In the genomic region with DNA sequence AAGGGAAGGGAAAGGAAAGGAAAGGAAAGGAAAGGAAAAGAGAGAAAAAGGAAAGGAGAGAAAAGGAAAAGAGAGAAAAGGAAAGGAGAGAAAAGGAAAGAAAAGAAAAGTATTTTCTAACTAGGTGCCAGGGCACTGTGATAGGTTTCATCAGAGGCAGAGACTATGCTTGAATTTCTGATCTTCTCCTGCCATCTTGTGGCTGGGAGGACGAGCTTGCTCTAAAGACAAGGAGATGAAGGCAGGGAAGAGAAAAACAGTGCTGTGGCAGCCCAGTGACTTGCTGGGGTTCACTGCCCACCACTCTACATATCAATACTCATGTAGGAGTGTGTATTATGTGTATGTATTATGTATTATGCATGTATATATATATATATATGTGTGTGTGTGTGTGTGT, we compare ENCODE assay signal across 10 mouse cellular contexts. TPM values are rescaled to one million over a fixed set of nuclear protein-coding genes. Genes with fewer than 3 reads are reported as not detected.
DNase-seq lines count a peak whose midpoint lies in the region; ATAC-seq lines count a peak whose summit lies in the region.
"Had no signal": no experiment of that assay in that cellular context is flagged by ENCODE, and none has a peak within 500 bp of the region (broad histone marks: within the 10 kb centered on the region; RNA-seq: fewer than 3 reads in every experiment).

No protein-coding gene starts in this region.

- DNase-seq in intestine, embryonic 14.5 days (ENCODE audit: low spot score) = peak; percentile 49
- DNase-seq in CD4-positive helper T cell, adult 2 months (ENCODE audit: low read depth, low spot score) = peak; percentile 62
- peak; percentile 50 for DNase-seq in R1 (ENCODE audit: low read depth, low spot score)
- DNase-seq in adrenal gland, adult 8-10 months = no peak
- no peak for DNase-seq in left cerebral cortex, postnatal 4 days

- H3K4me2 ChIP-seq in intestine, embryonic 14.5 days (ENCODE audit: low read length) = no peak overlapping the region
- no peak overlapping the region for H3K4me2 ChIP-seq in intestine, embryonic 15.5 days (replicated peaks)
- H3K4me2 ChIP-seq in hindbrain, embryonic 16.5 days (ENCODE audit: low read length) = no peak overlapping the region
- H3K4me2 ChIP-seq: embryonic facial prominence, embryonic 15.5 days; liver, embryonic 15.5 days had no signal

- no peaks in the 10 kb centered on the region for H3K27me3 ChIP-seq in intestine, embryonic 14.5 days (replicated peaks; ENCODE audit: control insufficient read depth, insufficient read depth, low read length)
- no peaks in the 10 kb centered on the region for H3K27me3 ChIP-seq in intestine, embryonic 15.5 days (replicated peaks)
- no peaks in the 10 kb centered on the region for H3K27me3 ChIP-seq in hindbrain, embryonic 16.5 days (replicated peaks; ENCODE audit: control insufficient read depth, insufficient read depth, low read length)
- H3K27me3 ChIP-seq: embryonic facial prominence, embryonic 15.5 days; liver, embryonic 15.5 days had no signal

- intact Hi-C loops in left cerebral cortex, postnatal 4 days (cut with DNase I) = loop anchor here (10.0 kb wide), 2 partner anchors 600 to 780 kb away; partner anchors contain the start of gene Cd164

- no peaks in the 10 kb centered on the region for H3K36me3 ChIP-seq in intestine, embryonic 14.5 days (ENCODE audit: control insufficient read depth, insufficient read depth, low read length)
- no peaks in the 10 kb centered on the region for H3K36me3 ChIP-seq in intestine, embryonic 15.5 days
- H3K36me3 ChIP-seq in hindbrain, embryonic 16.5 days (ENCODE audit: control insufficient read depth, insufficient read depth, low read length) = no peaks in the 10 kb centered on the region
- H3K36me3 ChIP-seq: embryonic facial prominence, embryonic 15.5 days; liver, embryonic 15.5 days had no signal

- no peak overlapping the region for H3K9ac ChIP-seq in intestine, embryonic 14.5 days (ENCODE audit: low read length)
- H3K9ac ChIP-seq in intestine, embryonic 15.5 days = no peak overlapping the region
- no peak overlapping the region for H3K9ac ChIP-seq in hindbrain, embryonic 16.5 days (ENCODE audit: low read depth, low read length)
- H3K9ac ChIP-seq: embryonic facial prominence, embryonic 15.5 days; liver, embryonic 15.5 days had no signal

- H3K9me3 ChIP-seq in intestine, embryonic 14.5 days (ENCODE audit: control insufficient read depth, low read length) = no peaks in the 10 kb centered on the region
- no peaks in the 10 kb centered on the region for H3K9me3 ChIP-seq in intestine, embryonic 15.5 days
- no peaks in the 10 kb centered on the region for H3K9me3 ChIP-seq in hindbrain, embryonic 16.5 days (ENCODE audit: control insufficient read depth, low read length)
- H3K9me3 ChIP-seq: liver, embryonic 15.5 days had no signal

- no peak overlapping the region for H3K4me3 ChIP-seq in intestine, embryonic 14.5 days (ENCODE audit: low read depth, low read length)
- H3K4me3 ChIP-seq in intestine, embryonic 15.5 days (replicated peaks) = no peak overlapping the region
- no peak overlapping the region for H3K4me3 ChIP-seq in hindbrain, embryonic 16.5 days (ENCODE audit: low read length)
- H3K4me3 ChIP-seq: embryonic facial prominence, embryonic 15.5 days; liver, embryonic 15.5 days had no signal

- H3K27ac ChIP-seq in intestine, embryonic 14.5 days (ENCODE audit: low read depth) = no peak overlapping the region
- H3K27ac ChIP-seq in intestine, embryonic 15.5 days = no peak overlapping the region
- no peak overlapping the region for H3K27ac ChIP-seq in hindbrain, embryonic 16.5 days (ENCODE audit: low read depth, low read length)
- H3K27ac ChIP-seq: embryonic facial prominence, embryonic 15.5 days had no signal

- H3K4me1 ChIP-seq in intestine, embryonic 14.5 days (replicated peaks; ENCODE audit: control insufficient read depth, insufficient read depth, low read length) = no peaks in the 10 kb centered on the region
- H3K4me1 ChIP-seq in intestine, embryonic 15.5 days (replicated peaks) = no peaks in the 10 kb centered on the region
- no peaks in the 10 kb centered on the region for H3K4me1 ChIP-seq in hindbrain, embryonic 16.5 days (ENCODE audit: control insufficient read depth, insufficient read depth, low read depth, low read length)
- H3K4me1 ChIP-seq: embryonic facial prominence, embryonic 15.5 days had no signal

- no peak for ATAC-seq in intestine, embryonic 14.5 days (replicated peaks; ENCODE audit: low FRiP score, low TSS enrichment, low read depth)
- no peak for ATAC-seq in intestine, embryonic 15.5 days
- ATAC-seq in hindbrain, embryonic 16.5 days = peak; percentile 83
- ATAC-seq in neutrophil, adult 5-6 weeks (ENCODE audit: extremely low read depth, insufficient number of reproducible peaks, low FRiP score, poor library complexity, severe bottlenecking) = 0 out of 2 replicates have a peak, but pooled peaks have one; percentile 37

- 7% methylated on average over 1 of the region's 1 CpGs for WGBS in intestine, embryonic 14.5 days
- 6% methylated on average over 1 of the region's 1 CpGs for WGBS in intestine, embryonic 15.5 days
- 6% methylated on average over 1 of the region's 1 CpGs for WGBS in hindbrain, embryonic 16.5 days

RNA-seq across cellular contexts. Expression of gene Foxo3, which starts 18.5 kb away (rescaled TPM):
- 9.5 and 9.9 TPM in 2 replicates for polyA plus RNA-seq in intestine, embryonic 14.5 days (2014; fragmentation: Nextera tagmentation; extraction: Ambion mirVana)
- 6.4 and 7.6 TPM in 2 replicates for polyA plus RNA-seq in intestine, embryonic 15.5 days (2015; fragmentation: Nextera tagmentation; extraction: Ambion mirVana)
- 4.3 and 4.4 TPM in 2 replicates for polyA plus RNA-seq in hindbrain, embryonic 16.5 days (2015; fragmentation: Nextera tagmentation; extraction: Ambion mirVana)
- total RNA-seq in neutrophil, adult 5-6 weeks (2017) = 77.1 and 80.1 TPM in 2 replicates
- 10 to 100 TPM; 57.7 to 70.0 (median 65.4) TPM for total RNA-seq in adrenal gland, adult 8-10 months (2022)
- 10 to 100 TPM; 28.8 to 32.6 TPM for total RNA-seq in left cerebral cortex, postnatal 4 days (2021)

Comparison
In these comparisons a context has a peak if more than half of its experiments do, and no peak if none do; other contexts are left out.
1. ATAC-seq: peak in hindbrain, embryonic 16.5 days (single experiment) and neutrophil, adult 5-6 weeks (single experiment); none in intestine, embryonic 14.5 days (single experiment) and intestine, embryonic 15.5 days (single experiment).
2. DNase-seq: peak in intestine, embryonic 14.5 days (single experiment), CD4-positive helper T cell, adult 2 months (single experiment) and R1 (single experiment); none in adrenal gland, adult 8-10 months (single experiment) and left cerebral cortex, postnatal 4 days (single experiment).